Mouse (Mus musculus): ENCODE results near the gene Cgas. TPM values are rescaled to one million over a fixed set of nuclear protein-coding genes. Genes with fewer than 3 reads are reported as not detected.
A peak's percentile ranks its signal among the peaks of the same experiment; 100 is the strongest.

Gene Cgas
- polyA plus RNA-seq, 1 experiment, result 1.5 TPM

DNA sequence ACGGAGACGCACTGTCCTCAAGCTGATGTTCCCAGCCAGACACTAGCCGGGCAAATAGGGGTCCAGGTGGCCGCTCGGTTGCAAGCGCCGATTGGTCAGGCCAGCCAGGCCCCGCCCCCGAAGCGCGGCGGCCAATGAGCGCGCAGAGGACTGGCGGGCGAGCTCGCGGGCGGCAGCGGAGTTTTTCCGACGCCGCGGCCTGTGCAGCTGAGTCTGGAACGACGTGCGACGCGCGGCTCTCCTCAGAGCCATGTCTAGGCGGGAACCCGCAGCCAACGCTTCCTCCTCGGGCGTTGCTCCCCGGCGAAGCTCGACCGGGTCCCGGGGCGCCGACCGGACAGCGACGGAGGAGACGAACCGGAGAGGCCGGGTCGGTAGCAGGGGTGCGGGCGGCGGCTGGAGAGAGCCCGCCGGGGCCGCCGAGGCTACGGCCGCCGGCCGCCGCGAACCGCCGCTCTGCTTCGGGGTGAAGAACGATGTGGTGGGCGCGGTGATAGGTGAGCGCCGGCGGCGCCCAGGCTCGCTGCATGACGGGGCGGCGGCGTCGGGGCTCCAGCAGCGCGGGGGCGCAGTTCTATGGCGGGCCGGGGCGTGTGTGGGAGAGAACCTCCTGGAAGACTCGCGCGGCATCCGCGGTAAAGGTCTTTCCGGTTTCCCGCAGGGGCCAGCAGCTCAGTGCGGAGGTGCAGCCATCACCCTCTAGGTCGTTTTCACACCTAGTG is 47.2 kb downstream of the Cgas start, which contains the start of gene Ddx43:
TSS of gene Ddx43 (plus strand) at position 148 of the 722 bp plus-strand sequence.
- peaks cover 13% of the 10 kb centered on the region for H3K27me3 ChIP-seq (ENCODE audit: control insufficient read depth, insufficient read depth, low read length)
- WGBS, result 2% methylated on average over 91 of the region's 93 CpGs
- peak; percentile 31 for DNase-seq
- peaks cover 9% of the 10 kb centered on the region for H3K4me1 ChIP-seq (replicated peaks; ENCODE audit: control insufficient read depth, insufficient read depth, low read length)
- H3K4me3 ChIP-seq (ENCODE audit: control insufficient read depth, insufficient read depth, low read length), result peak within 1 kb of the TSS; percentile 35
- H3K27ac ChIP-seq (ENCODE audit: control insufficient read depth, insufficient read depth, low read length), result no peak within 1 kb of the TSS
- 0 out of 2 replicates have a peak, but pooled peaks have one; percentile 22 for TF ChIP-seq CTCF (IDR thresholded peaks at IDR 0.05; ENCODE audit: borderline replicate concordance, control insufficient read depth, extremely low read depth, insufficient read depth, low read length, poor library complexity)
- 0 out of 2 replicates have a peak, but pooled peaks have one; percentile 22 for TF ChIP-seq POLR2A (IDR thresholded peaks at IDR 0.05; ENCODE audit: control insufficient read depth, extremely low read depth, insufficient read depth, low read length, poor library complexity)
- H3K36me3 ChIP-seq (ENCODE audit: control insufficient read depth, insufficient read depth, low read length), result no peaks in the 10 kb centered on the region

DNA sequence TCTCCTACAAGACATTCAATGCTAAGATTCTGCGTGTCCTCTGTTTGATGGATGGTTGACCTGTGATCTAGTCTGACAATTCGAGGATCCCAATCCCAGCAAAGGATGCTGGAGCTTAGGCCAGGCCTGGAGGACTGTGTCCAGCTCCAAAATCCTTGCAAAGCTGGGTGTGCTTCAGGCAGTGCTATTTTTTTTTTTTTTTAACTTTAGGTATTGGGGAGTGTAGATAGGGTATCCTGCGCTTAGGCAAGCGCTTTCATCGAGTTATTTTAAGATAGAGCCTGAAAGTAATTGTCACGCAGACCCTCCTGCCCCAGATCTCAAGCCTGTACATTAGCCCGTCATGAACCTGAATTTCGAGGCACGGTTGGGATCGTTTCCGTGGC is 47.8 kb downstream of the Cgas start:
- Histone ChIP-seq H3K4me1 (replicated peaks; ENCODE audit: control insufficient read depth, insufficient read depth, low read length) (peaks cover 9% of the 10 kb centered on the region), H3K27ac (ENCODE audit: control insufficient read depth, insufficient read depth, low read length) (no peak overlapping the region), H3K36me3 (ENCODE audit: control insufficient read depth, insufficient read depth, low read length) (no peaks in the 10 kb centered on the region), H3K27me3 (ENCODE audit: control insufficient read depth, insufficient read depth, low read length) (peaks cover 13% of the 10 kb centered on the region), H3K4me3 (ENCODE audit: control insufficient read depth, insufficient read depth, low read length) (peak overlapping the region; percentile 35; the same call in 1 of the 2 replicates)
- WGBS, result 44% methylated on average over 11 of the region's 11 CpGs
- no peak for DNase-seq
- no peak for TF ChIP-seq CTCF (IDR thresholded peaks at IDR 0.05; ENCODE audit: borderline replicate concordance, control insufficient read depth, extremely low read depth, insufficient read depth, low read length, poor library complexity)
- no peak for TF ChIP-seq POLR2A (IDR thresholded peaks at IDR 0.05; ENCODE audit: control insufficient read depth, extremely low read depth, insufficient read depth, low read length, poor library complexity)

DNA sequence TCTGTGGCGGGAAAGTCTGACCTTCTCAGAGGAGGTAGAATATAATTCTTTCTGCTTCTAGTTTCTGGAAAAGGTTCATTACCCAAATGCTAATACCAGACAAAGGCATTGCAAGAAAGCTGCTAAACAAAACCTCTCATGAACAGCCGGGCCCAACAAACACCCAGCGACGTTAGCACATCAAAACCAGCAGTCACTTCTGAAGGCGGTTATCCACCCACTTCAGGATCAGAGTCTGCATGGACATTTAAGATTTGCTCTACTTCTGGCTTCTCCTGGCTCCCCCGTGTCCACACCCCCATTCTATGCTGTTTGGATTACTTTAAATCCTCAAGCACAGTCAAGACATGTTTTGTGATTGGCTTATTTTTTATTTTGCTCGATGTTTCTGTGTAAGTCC is 48.4 kb downstream of the Cgas start:
- peaks cover 13% of the 10 kb centered on the region for H3K27me3 ChIP-seq (ENCODE audit: control insufficient read depth, insufficient read depth, low read length)
- WGBS, result 72% methylated on average over 7 of the region's 7 CpGs
- no peak overlapping the region for H3K27ac ChIP-seq (ENCODE audit: control insufficient read depth, insufficient read depth, low read length)
- no peak for TF ChIP-seq CTCF (IDR thresholded peaks at IDR 0.05; ENCODE audit: borderline replicate concordance, control insufficient read depth, extremely low read depth, insufficient read depth, low read length, poor library complexity)
- no peak for TF ChIP-seq POLR2A (IDR thresholded peaks at IDR 0.05; ENCODE audit: control insufficient read depth, extremely low read depth, insufficient read depth, low read length, poor library complexity)
- DNase-seq, result no peak
- peaks cover 9% of the 10 kb centered on the region for H3K4me1 ChIP-seq (replicated peaks; ENCODE audit: control insufficient read depth, insufficient read depth, low read length)
- H3K36me3 ChIP-seq (ENCODE audit: control insufficient read depth, insufficient read depth, low read length), result no peaks in the 10 kb centered on the region
- H3K4me3 ChIP-seq (ENCODE audit: control insufficient read depth, insufficient read depth, low read length), result no peak overlapping the region

DNA sequence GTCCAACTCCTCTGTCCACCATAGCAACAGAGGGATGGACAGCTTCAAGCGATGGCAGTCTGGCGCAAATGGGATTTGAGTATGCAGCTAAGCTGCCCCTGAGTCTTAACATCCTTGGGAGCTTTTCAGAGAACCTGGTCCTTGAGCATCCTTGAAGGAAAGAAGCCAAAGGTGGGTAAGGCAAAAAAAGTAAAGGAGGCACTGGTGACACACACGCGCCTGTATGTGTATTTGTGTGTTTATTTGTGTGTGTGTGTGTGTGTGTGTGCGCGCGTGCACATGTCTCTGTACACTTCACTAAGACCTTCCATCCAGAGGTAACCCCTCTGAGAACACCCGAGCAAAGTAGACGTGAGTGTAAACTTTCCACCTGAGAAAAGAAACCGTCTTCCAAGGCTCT is 49.3 kb downstream of the Cgas start:
- no peak for TF ChIP-seq CTCF (IDR thresholded peaks at IDR 0.05; ENCODE audit: borderline replicate concordance, control insufficient read depth, extremely low read depth, insufficient read depth, low read length, poor library complexity)
- no peak for TF ChIP-seq POLR2A (IDR thresholded peaks at IDR 0.05; ENCODE audit: control insufficient read depth, extremely low read depth, insufficient read depth, low read length, poor library complexity)
- peaks cover 9% of the 10 kb centered on the region for H3K4me1 ChIP-seq (replicated peaks; ENCODE audit: control insufficient read depth, insufficient read depth, low read length)
- no peaks in the 10 kb centered on the region for H3K36me3 ChIP-seq (ENCODE audit: control insufficient read depth, insufficient read depth, low read length)
- DNase-seq, result no peak
- no peak overlapping the region for H3K4me3 ChIP-seq (ENCODE audit: control insufficient read depth, insufficient read depth, low read length)
- H3K27me3 ChIP-seq (ENCODE audit: control insufficient read depth, insufficient read depth, low read length), result peaks cover 13% of the 10 kb centered on the region
- 90% methylated on average over 10 of the region's 10 CpGs for WGBS
- no peak overlapping the region for H3K27ac ChIP-seq (ENCODE audit: control insufficient read depth, insufficient read depth, low read length)

DNA sequence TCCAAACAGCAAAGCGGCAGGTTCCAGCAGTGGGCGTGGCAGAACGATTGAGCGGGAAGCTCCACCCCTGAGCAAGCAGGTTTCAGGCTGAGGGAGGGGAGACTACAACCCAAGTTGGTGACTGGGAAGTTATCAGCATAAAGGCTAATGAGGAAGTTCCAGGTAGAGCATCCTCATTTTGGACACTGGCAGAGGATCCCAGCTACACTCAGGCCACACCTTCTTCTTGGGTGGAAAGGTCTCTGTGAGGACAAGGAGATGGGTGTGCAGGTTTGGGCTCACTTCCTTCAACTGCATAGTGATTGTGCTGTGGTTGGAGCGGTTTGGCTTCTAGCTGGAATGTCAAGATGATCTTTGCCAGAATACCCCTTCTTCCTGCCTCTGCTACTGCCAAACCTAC is 53.1 kb downstream of the Cgas start:
- H3K27me3 ChIP-seq (ENCODE audit: control insufficient read depth, insufficient read depth, low read length), result peaks cover 3% of the 10 kb centered on the region; the same call in 1 of the 2 replicates

DNA sequence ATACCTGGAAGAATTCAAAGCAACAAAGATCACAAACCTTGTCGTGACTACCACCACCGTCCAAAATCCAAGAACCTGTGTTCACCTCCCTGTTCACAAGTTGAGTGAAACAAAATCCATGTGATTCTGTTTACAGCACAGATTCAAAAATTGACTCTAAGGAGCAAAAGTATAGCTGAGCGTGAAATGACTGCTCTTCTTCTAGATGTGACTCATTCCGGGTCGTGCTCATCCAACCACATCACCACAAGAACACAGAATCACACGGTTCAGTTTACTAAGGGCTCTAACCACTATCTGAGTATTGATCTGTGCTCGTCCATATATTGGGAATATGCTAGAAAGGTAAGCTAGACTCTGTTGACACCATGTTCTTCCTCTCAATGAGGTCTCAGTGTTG is 56.1 kb downstream of the Cgas start:
- no peaks in the 10 kb centered on the region for H3K4me1 ChIP-seq (replicated peaks; ENCODE audit: control insufficient read depth, insufficient read depth, low read length)
- no peak for DNase-seq
- WGBS, result 87% methylated on average over 7 of the region's 7 CpGs
- no peak overlapping the region for H3K27ac ChIP-seq (ENCODE audit: control insufficient read depth, insufficient read depth, low read length)
- no peaks in the 10 kb centered on the region for H3K36me3 ChIP-seq (ENCODE audit: control insufficient read depth, insufficient read depth, low read length)
- TF ChIP-seq CTCF (IDR thresholded peaks at IDR 0.05; ENCODE audit: borderline replicate concordance, control insufficient read depth, extremely low read depth, insufficient read depth, low read length, poor library complexity) (no peak), POLR2A (IDR thresholded peaks at IDR 0.05; ENCODE audit: control insufficient read depth, extremely low read depth, insufficient read depth, low read length, poor library complexity) (no peak)
- no peak overlapping the region for H3K4me3 ChIP-seq (ENCODE audit: control insufficient read depth, insufficient read depth, low read length)
- H3K27me3 ChIP-seq (ENCODE audit: control insufficient read depth, insufficient read depth, low read length), result no peaks in the 10 kb centered on the region

More for the DNA sequence above, 53.1 kb downstream of the Cgas start:
- no peak for TF ChIP-seq CTCF (IDR thresholded peaks at IDR 0.05; ENCODE audit: borderline replicate concordance, control insufficient read depth, extremely low read depth, insufficient read depth, low read length, poor library complexity)
- no peak for TF ChIP-seq POLR2A (IDR thresholded peaks at IDR 0.05; ENCODE audit: control insufficient read depth, extremely low read depth, insufficient read depth, low read length, poor library complexity)
- WGBS, result 52% methylated on average over 5 of the region's 5 CpGs
- DNase-seq, result no peak
- Histone ChIP-seq H3K4me1 (replicated peaks; ENCODE audit: control insufficient read depth, insufficient read depth, low read length) (no peaks in the 10 kb centered on the region), H3K27ac (ENCODE audit: control insufficient read depth, insufficient read depth, low read length) (no peak overlapping the region), H3K4me3 (ENCODE audit: control insufficient read depth, insufficient read depth, low read length) (no peak overlapping the region), H3K36me3 (ENCODE audit: control insufficient read depth, insufficient read depth, low read length) (no peaks in the 10 kb centered on the region)
